Mouse (Mus musculus) midbrain, embryonic 15.5 days (tissue): Measurements from ENCODE around the gene Stk39. TPM values are rescaled to one million over a fixed set of nuclear protein-coding genes. Genes with fewer than 3 reads are reported as not detected.

ENCODE experiments used
- ATAC-seq: fragments of 200-750 bp; cut with Nextera tagmentation; replicated peaks from 2 replicates; pipeline ENCODE4 v1.8.0; 2017; ENCODE audit warnings: moderate TSS enrichment
- H3K27ac ChIP-seq: fragments of 300-500 bp; sonication (generic); 2 replicates; pipeline ENCODE4 v1.5.1; 2015; ENCODE audit warnings: mild to moderate bottlenecking, inconsistent platforms
- H3K27me3 ChIP-seq: fragments of 300-500 bp; sonication (generic); replicated peaks from 2 replicates; pipeline ENCODE4 v1.6.1; 2015; ENCODE audit warnings: inconsistent platforms
- H3K36me3 ChIP-seq: fragments of 300-500 bp; sonication (generic); replicated peaks from 2 replicates; pipeline ENCODE4 v1.6.1; 2015; ENCODE audit warnings: inconsistent platforms
- H3K4me1 ChIP-seq: fragments of 300-500 bp; sonication (generic); 2 replicates; pipeline ENCODE4 v1.6.1; 2015; ENCODE audit warnings: inconsistent platforms
- H3K4me2 ChIP-seq: fragments of 300-500 bp; sonication (generic); 2 replicates; pipeline ENCODE4 v1.6.1; 2015; ENCODE audit warnings: inconsistent platforms, mild to moderate bottlenecking, moderate library complexity
- H3K4me3 ChIP-seq: fragments of 300-500 bp; sonication (generic); 2 replicates; pipeline ENCODE4 v1.5.1; 2015; ENCODE audit warnings: mild to moderate bottlenecking, inconsistent platforms
- H3K9ac ChIP-seq: fragments of 300-500 bp; sonication (generic); 2 replicates; pipeline ENCODE4 v1.6.1; 2015; ENCODE audit warnings: mild to moderate bottlenecking, inconsistent platforms
- H3K9me3 ChIP-seq: fragments of 300-500 bp; sonication (generic); 2 replicates; pipeline ENCODE4 v1.6.1; 2016; ENCODE audit warnings: inconsistent platforms
- WGBS: fragments of 180-500 bp; shearing (Covaris S2); methylation state at CpG from one replicate; pipeline ENCODE4 v1.1.7; 2015; ENCODE audit warnings: mixed read lengths; 5-methylcytosine and 5-hydroxymethylcytosine counted together
- polyA plus RNA-seq: library from polyadenylated mRNA; unstranded; fragments of >200 nt; fragmentation: Nextera tagmentation; extraction: Ambion mirVana; gene quantifications from 2 replicates; pipeline ENCODE4 v1.2.1, GENCODE M21; 2015

Stk39 gene
- polyA plus RNA-seq, 1 experiment from 2014 or later: 22.7 TPM

GRCm38 (mm10) chr2:68432834-68433233 is 39.2 kb downstream of the Stk39 start:
- Histone ChIP-seq H3K27ac (no peak overlapping the region), H3K4me1 (peaks cover 19% of the 10 kb centered on the region), H3K9me3 (no peaks in the 10 kb centered on the region), H3K4me3 (no peak overlapping the region), H3K36me3 (no peaks in the 10 kb centered on the region), H3K4me2 (no peak overlapping the region), H3K9ac (no peak overlapping the region), H3K27me3 (no peaks in the 10 kb centered on the region)
- ATAC-seq: no peak
- 67% methylated on average over 4 of the region's 4 CpGs for whole genome bisulfite sequencing

- no peaks in the 10 kb centered on the region for H3K27me3 ChIP-seq
- no peak overlapping the region for H3K9ac ChIP-seq
- no peaks in the 10 kb centered on the region for H3K9me3 ChIP-seq
- no peak for ATAC-seq
- H3K4me2 ChIP-seq: no peak overlapping the region
- no peak overlapping the region for H3K4me3 ChIP-seq
- no peaks in the 10 kb centered on the region for H3K36me3 ChIP-seq
- H3K27ac ChIP-seq: no peak overlapping the region
- peaks cover 16% of the 10 kb centered on the region for H3K4me1 ChIP-seq
- 92% methylated on average over 14 of the region's 14 CpGs for WGBS
These were observed 40.8 kb downstream of the Stk39 start for GRCm38 (mm10) chr2:68431024-68431962.

DNA sequence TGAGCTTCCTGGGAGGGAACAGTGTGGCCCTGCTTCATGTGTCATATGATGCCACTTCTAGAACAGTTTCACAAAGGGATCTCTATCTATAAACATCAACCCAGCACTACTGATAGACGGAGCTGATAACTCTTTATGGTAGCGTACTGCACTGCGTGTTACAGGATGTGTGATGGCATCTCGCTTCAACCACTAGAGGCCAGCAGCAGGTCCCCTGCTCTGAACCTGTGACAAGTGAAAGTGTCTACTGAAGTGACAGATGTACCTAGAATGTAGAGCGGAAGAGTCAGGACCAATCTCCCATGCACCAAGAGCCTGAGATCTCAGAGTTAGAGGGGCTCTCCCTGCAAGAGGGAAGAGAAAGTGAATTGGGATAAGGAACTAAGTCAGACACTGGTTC is 41.6 kb downstream of the Stk39 start:
- peaks cover 8% of the 10 kb centered on the region for H3K4me1 ChIP-seq
- no peak for ATAC-seq
- H3K9me3 ChIP-seq: no peaks in the 10 kb centered on the region
- no peak overlapping the region for H3K27ac ChIP-seq
- no peak overlapping the region for H3K4me2 ChIP-seq
- H3K4me3 ChIP-seq: no peak overlapping the region
- H3K9ac ChIP-seq: no peak overlapping the region
- no peaks in the 10 kb centered on the region for H3K27me3 ChIP-seq
- H3K36me3 ChIP-seq: no peaks in the 10 kb centered on the region
- 86% methylated on average over 5 of the region's 5 CpGs for WGBS

- no peak overlapping the region for H3K4me3 ChIP-seq
- 94% methylated on average over 4 of the region's 4 CpGs for WGBS
These were observed 42.6 kb downstream of the Stk39 start for GRCm38 (mm10) chr2:68429436-68429835.

DNA sequence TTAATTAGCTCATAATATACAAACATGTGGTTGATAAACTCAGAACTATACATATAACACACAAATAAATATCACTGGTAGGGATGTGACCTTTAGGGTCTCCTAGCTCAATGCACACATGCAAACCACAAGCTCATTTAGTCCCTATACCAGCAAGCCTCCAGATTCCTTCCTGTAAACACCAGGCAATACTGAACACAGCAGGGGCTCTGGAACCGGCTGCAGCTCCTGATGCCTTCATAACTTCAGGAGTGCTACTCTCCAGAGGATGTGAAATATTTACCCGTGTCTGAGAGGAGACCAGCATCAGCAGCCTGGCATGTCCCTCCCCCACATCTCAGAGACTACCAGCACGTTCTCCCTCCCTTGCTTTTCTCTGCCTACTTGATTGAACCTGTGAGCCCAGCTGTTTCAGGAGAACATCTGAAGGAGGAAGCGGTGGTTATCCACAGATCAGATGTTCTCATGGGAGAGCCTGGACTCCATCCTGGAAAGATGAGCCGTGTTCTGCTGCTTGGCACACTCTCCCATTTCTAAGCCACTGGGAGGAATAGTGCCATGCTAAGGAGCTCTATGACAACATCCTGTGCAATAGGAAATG is 45.0 kb downstream of the Stk39 start:
- no peak overlapping the region for H3K27ac ChIP-seq
- WGBS: 77% methylated on average over 5 of the region's 5 CpGs
- no peak overlapping the region for H3K9ac ChIP-seq
- H3K4me2 ChIP-seq: no peak overlapping the region
- no peak overlapping the region for H3K4me3 ChIP-seq
- ATAC-seq: no peak
- no peaks in the 10 kb centered on the region for H3K27me3 ChIP-seq
- no peaks in the 10 kb centered on the region for H3K9me3 ChIP-seq
- H3K4me1 ChIP-seq: no peaks in the 10 kb centered on the region
- no peaks in the 10 kb centered on the region for H3K36me3 ChIP-seq

More at GRCm38 (mm10) chr2:68429436-68429835, 42.6 kb downstream of the Stk39 start:
- Histone ChIP-seq H3K9ac (no peak overlapping the region), H3K9me3 (no peaks in the 10 kb centered on the region), H3K4me1 (no peaks in the 10 kb centered on the region), H3K27ac (no peak overlapping the region), H3K4me2 (no peak overlapping the region), H3K36me3 (no peaks in the 10 kb centered on the region), H3K27me3 (no peaks in the 10 kb centered on the region)
- ATAC-seq: no peak

DNA sequence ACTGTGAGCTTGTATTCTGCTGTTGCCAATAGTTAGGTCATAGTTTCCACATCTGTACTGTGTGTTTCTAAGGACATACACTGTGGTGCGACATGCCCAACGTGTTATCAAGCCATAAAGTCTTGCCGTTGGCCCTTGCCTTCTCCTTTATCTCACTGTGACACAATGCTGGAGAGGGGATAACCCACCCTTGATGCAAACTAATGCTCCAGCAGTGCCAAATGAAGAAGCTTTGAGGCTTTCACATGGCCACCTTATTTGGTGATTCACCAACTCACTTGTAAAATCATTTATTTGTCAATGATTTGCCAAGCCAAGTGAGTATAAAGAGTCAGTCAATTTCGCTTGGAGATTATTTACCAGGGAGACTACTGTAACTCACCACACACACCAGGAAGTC is 46.0 kb downstream of the Stk39 start:
- WGBS: 92% methylated on average over 4 of the region's 4 CpGs
- no peak for ATAC-seq
- H3K36me3 ChIP-seq: no peaks in the 10 kb centered on the region
- no peak overlapping the region for H3K4me3 ChIP-seq
- H3K9me3 ChIP-seq: no peaks in the 10 kb centered on the region
- no peaks in the 10 kb centered on the region for H3K4me1 ChIP-seq
- H3K27ac ChIP-seq: no peak overlapping the region
- no peak overlapping the region for H3K9ac ChIP-seq
- H3K27me3 ChIP-seq: no peaks in the 10 kb centered on the region
- H3K4me2 ChIP-seq: no peak overlapping the region

GRCm38 (mm10) chr2:68421002-68421401 is 51.1 kb downstream of the Stk39 start:
- Histone ChIP-seq H3K4me1 (no peaks in the 10 kb centered on the region), H3K36me3 (no peaks in the 10 kb centered on the region), H3K4me3 (no peak overlapping the region), H3K4me2 (no peak overlapping the region), H3K27me3 (no peaks in the 10 kb centered on the region), H3K9me3 (no peaks in the 10 kb centered on the region), H3K9ac (no peak overlapping the region), H3K27ac (no peak overlapping the region)
- 80% methylated on average over 6 of the region's 6 CpGs for WGBS
- ATAC-seq: no peak

GRCm38 (mm10) chr2:68420223-68420622 is 51.8 kb downstream of the Stk39 start:
- Histone ChIP-seq H3K9ac (no peak overlapping the region), H3K27me3 (no peaks in the 10 kb centered on the region), H3K4me1 (no peaks in the 10 kb centered on the region), H3K9me3 (no peaks in the 10 kb centered on the region), H3K4me2 (no peak overlapping the region), H3K4me3 (no peak overlapping the region), H3K27ac (no peak overlapping the region), H3K36me3 (no peaks in the 10 kb centered on the region)
- no peak for ATAC-seq
- WGBS: 92% methylated on average over 6 of the region's 6 CpGs

GRCm38 (mm10) chr2:68419746-68420145 is 52.3 kb downstream of the Stk39 start:
- Histone ChIP-seq H3K9ac (no peak overlapping the region), H3K4me1 (no peaks in the 10 kb centered on the region), H3K9me3 (no peaks in the 10 kb centered on the region), H3K27ac (no peak overlapping the region), H3K4me2 (no peak overlapping the region), H3K27me3 (no peaks in the 10 kb centered on the region), H3K36me3 (no peaks in the 10 kb centered on the region), H3K4me3 (no peak overlapping the region)
- 89% methylated on average over 7 of the region's 7 CpGs for WGBS
- no peak for ATAC-seq

GRCm38 (mm10) chr2:68419165-68419564 is 52.9 kb downstream of the Stk39 start:
- no peak overlapping the region for H3K27ac ChIP-seq
- no peak for ATAC-seq
- H3K27me3 ChIP-seq: no peaks in the 10 kb centered on the region
- H3K4me1 ChIP-seq: no peaks in the 10 kb centered on the region
- no peaks in the 10 kb centered on the region for H3K36me3 ChIP-seq
- 93% methylated on average over 7 of the region's 7 CpGs for WGBS
- H3K9me3 ChIP-seq: no peaks in the 10 kb centered on the region
- no peak overlapping the region for H3K4me3 ChIP-seq
- H3K9ac ChIP-seq: no peak overlapping the region
- no peak overlapping the region for H3K4me2 ChIP-seq

- no peak overlapping the region for H3K4me3 ChIP-seq
- no peak overlapping the region for H3K4me2 ChIP-seq
- H3K9ac ChIP-seq: no peak overlapping the region
- no peaks in the 10 kb centered on the region for H3K4me1 ChIP-seq
- ATAC-seq: no peak
- no peaks in the 10 kb centered on the region for H3K27me3 ChIP-seq
- 89% methylated on average over 5 of the region's 5 CpGs for WGBS
- no peaks in the 10 kb centered on the region for H3K9me3 ChIP-seq
- no peak overlapping the region for H3K27ac ChIP-seq
- H3K36me3 ChIP-seq: no peaks in the 10 kb centered on the region
These were observed 55.0 kb downstream of the Stk39 start for GRCm38 (mm10) chr2:68417081-68417480.

GRCm38 (mm10) chr2:68415691-68416090 is 56.4 kb downstream of the Stk39 start:
- Histone ChIP-seq H3K4me3 (no peak overlapping the region), H3K36me3 (no peaks in the 10 kb centered on the region), H3K27me3 (no peaks in the 10 kb centered on the region), H3K4me2 (no peak overlapping the region), H3K9me3 (no peaks in the 10 kb centered on the region), H3K4me1 (no peaks in the 10 kb centered on the region), H3K27ac (no peak overlapping the region), H3K9ac (no peak overlapping the region)
- WGBS: 90% methylated on average over 6 of the region's 6 CpGs
- ATAC-seq: no peak

GRCm38 (mm10) chr2:68412149-68412548 is 59.9 kb downstream of the Stk39 start:
- Histone ChIP-seq H3K4me2 (no peak overlapping the region), H3K27me3 (no peaks in the 10 kb centered on the region), H3K27ac (no peak overlapping the region), H3K9ac (no peak overlapping the region), H3K36me3 (no peaks in the 10 kb centered on the region), H3K4me1 (peaks cover 19% of the 10 kb centered on the region), H3K9me3 (no peaks in the 10 kb centered on the region), H3K4me3 (no peak overlapping the region)
- ATAC-seq: no peak
- WGBS: 87% methylated on average over 5 of the region's 5 CpGs
